Mouse (Mus musculus) cortical plate, adult 2 months (tissue): ENCODE results near the gene Emc8.
"Not testable (repeated sequence)": the region's sequence is repeated elsewhere in the genome, so short reads cannot be mapped to it uniquely, and the experiment has no call there.

Experiments used
- CTCF ChIP-seq: fragments of 200-500 bp; IDR thresholded peaks from 2 replicates; pipeline ENCODE4 v1.5.1; 2011; ENCODE audit warnings: mild to moderate bottlenecking, control low read depth, low read length; ENCODE audit not compliant: insufficient read depth; ENCODE audit errors: extremely low read depth
- POLR2A ChIP-seq: fragments of 200-500 bp; IDR thresholded peaks from 2 replicates; pipeline ENCODE4 v1.6.1; 2011; ENCODE audit warnings: mild to moderate bottlenecking, low read length, control low read depth; ENCODE audit not compliant: insufficient read depth; ENCODE audit errors: extremely low read depth

GRCm38 (mm10) chr8:120680405-120680804, 12.0 kb upstream of the Emc8 start:
- peak; percentile 63 for TF ChIP-seq CTCF
- not testable (repeated sequence) for TF ChIP-seq POLR2A
